16 mouse cellular contexts compared by ENCODE assay signal in the genomic region with DNA sequence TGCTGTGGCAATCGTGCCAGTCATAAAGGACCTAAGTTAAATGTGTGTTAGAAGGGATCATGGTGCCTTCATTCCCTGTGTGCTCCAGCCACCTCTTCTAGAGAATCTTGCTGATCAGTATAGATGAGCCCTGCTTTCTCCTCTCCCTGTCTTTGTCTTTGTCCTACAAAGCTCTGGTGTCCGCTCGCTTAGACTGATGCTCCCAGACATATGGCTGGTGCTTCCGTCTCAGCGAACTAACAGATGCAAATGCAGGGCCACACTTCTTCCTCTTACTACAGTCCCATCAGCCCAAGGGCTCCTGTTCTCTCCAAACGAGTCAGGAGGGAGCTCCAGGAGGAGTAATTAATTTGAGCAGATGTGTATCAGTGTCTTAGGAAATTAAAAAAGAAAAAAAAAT.
"Had no signal": no experiment of that assay in that cellular context is flagged by ENCODE, and none has a peak within 500 bp of the region (broad histone marks: within the 10 kb centered on the region; RNA-seq: fewer than 3 reads in every experiment).

No protein-coding gene starts in this region.

- H3K9me3 ChIP-seq: neural tube, embryonic 12.5 days; neural tube, embryonic 13.5 days; neural tube, embryonic 15.5 days; stomach, embryonic 15.5 days had no signal

- H3K27ac ChIP-seq: neural tube, embryonic 12.5 days; neural tube, embryonic 13.5 days; neural tube, embryonic 15.5 days; stomach, embryonic 15.5 days; stomach, postnatal 0 days had no signal

- H3K4me2 ChIP-seq: neural tube, embryonic 12.5 days; neural tube, embryonic 13.5 days; neural tube, embryonic 15.5 days; stomach, embryonic 15.5 days had no signal

- H3K27me3 ChIP-seq: stomach, embryonic 15.5 days had no signal

- H3K9ac ChIP-seq: neural tube, embryonic 12.5 days; neural tube, embryonic 13.5 days; neural tube, embryonic 15.5 days; stomach, embryonic 15.5 days had no signal

- H3K4me3 ChIP-seq: neural tube, embryonic 12.5 days; neural tube, embryonic 13.5 days; neural tube, embryonic 15.5 days; stomach, embryonic 15.5 days had no signal

- H3K4me1 ChIP-seq: neural tube, embryonic 12.5 days; stomach, embryonic 15.5 days had no signal

- DNase-seq: right cerebral cortex, adult 18-20 months; right cerebral cortex, postnatal 14 days; right cerebral cortex, postnatal 25 days; right cerebral cortex, postnatal 4 days; spleen, adult 18-20 months; thymus, adult 18-20 months; thymus, adult 2 months; thymus, postnatal 14 days; thymus, postnatal 25 days; thymus, postnatal 36 days; thymus, postnatal 4 days had no signal

- H3K36me3 ChIP-seq: neural tube, embryonic 12.5 days; neural tube, embryonic 13.5 days; neural tube, embryonic 15.5 days; stomach, embryonic 15.5 days had no signal
